Mouse (Mus musculus) layer of hippocampus, adult 2 months (tissue): ENCODE measurements at regions not wholly inside any gene's neighbourhood (a gene's known extent, or its start where the extent isn't known, plus 50 kb on each side); places are given as distances from the start of the nearest gene placed in this dataset.

Experiments used
- DNase-seq, 2 experiments: peaks; one replicate each; pipeline ENCODE4 v3.0.0; 2022; ENCODE audit warnings: low spot score in 2 of 2
- H3K27ac ChIP-seq: fragments of 200-600 bp; 2 replicates; pipeline ENCODE4 v1.8.1; 2022
- H3K4me3 ChIP-seq: fragments of 200-600 bp; 2 replicates; pipeline ENCODE4 v1.8.1; 2022; ENCODE audit warnings: mild to moderate bottlenecking
- CTCF ChIP-seq: fragments of 200-600 bp; conservative IDR thresholded peaks from 2 replicates; pipeline ENCODE4 v1.8.1; 2022; ENCODE audit warnings: antibody characterized with exemption, mild to moderate bottlenecking, moderate library complexity

GRCm38 (mm10) chr5:141054991-141055390, 54.6 kb upstream of the Card11 start:
- TF ChIP-seq CTCF = no peak
- DNase-seq = no peak
- Histone ChIP-seq H3K27ac (no peak overlapping the region), H3K4me3 (no peak overlapping the region)

GRCm38 (mm10) chr5:141055596-141056343, 55.4 kb upstream of the Card11 start:
- no peak overlapping the region for H3K27ac ChIP-seq
- no peak overlapping the region for H3K4me3 ChIP-seq
- TF ChIP-seq CTCF = no peak

GRCm38 (mm10) chr5:141058141-141058540, 57.8 kb upstream of the Card11 start:
- Histone ChIP-seq H3K4me3 (no peak overlapping the region), H3K27ac (no peak overlapping the region)
- no peak for TF ChIP-seq CTCF
- peak; percentile 21 to 30 for DNase-seq

More at GRCm38 (mm10) chr5:141055596-141056343, 55.4 kb upstream of the Card11 start:
- no peak for DNase-seq

- Histone ChIP-seq H3K4me3 (no peak overlapping the region), H3K27ac (no peak overlapping the region)
- no peak for DNase-seq
- no peak for TF ChIP-seq CTCF
These were observed 58.5 kb upstream of the Card11 start for GRCm38 (mm10) chr5:141058863-141059262.

GRCm38 (mm10) chr5:141062144-141062543, 61.8 kb upstream of the Card11 start:
- H3K4me3 ChIP-seq = no peak overlapping the region
- DNase-seq = no peak
- no peak for TF ChIP-seq CTCF
- no peak overlapping the region for H3K27ac ChIP-seq

GRCm38 (mm10) chr5:141067561-141067960, 67.2 kb upstream of the Card11 start:
- TF ChIP-seq CTCF = peak; percentile 66
- no peak for DNase-seq
- Histone ChIP-seq H3K27ac (no peak overlapping the region), H3K4me3 (no peak overlapping the region)

- no peak for TF ChIP-seq CTCF
- no peak overlapping the region for H3K27ac ChIP-seq
- no peak overlapping the region for H3K4me3 ChIP-seq
- peak; percentile 39 to 60 for DNase-seq
These were observed 74.1 kb upstream of the Card11 start for GRCm38 (mm10) chr5:141074457-141074856.

- TF ChIP-seq CTCF = no peak
- Histone ChIP-seq H3K27ac (no peak overlapping the region), H3K4me3 (no peak overlapping the region)
- DNase-seq = no peak
These were observed 75.8 kb upstream of the Card11 start for GRCm38 (mm10) chr5:141076158-141076557.

GRCm38 (mm10) chr5:141076942-141077341, 76.6 kb upstream of the Card11 start:
- peak; percentile 77 for TF ChIP-seq CTCF
- DNase-seq = no peak
- H3K27ac ChIP-seq = no peak overlapping the region
- no peak overlapping the region for H3K4me3 ChIP-seq

GRCm38 (mm10) chr5:141080896-141081295, 80.5 kb upstream of the Card11 start:
- H3K4me3 ChIP-seq = no peak overlapping the region
- no peak for TF ChIP-seq CTCF
- no peak for DNase-seq
- no peak overlapping the region for H3K27ac ChIP-seq

- peak; percentile 3; the same call in 1 of the 2 replicates for TF ChIP-seq CTCF
- Histone ChIP-seq H3K27ac (no peak overlapping the region), H3K4me3 (no peak overlapping the region)
- peak in 1 of 2 experiments; percentile 48 for DNase-seq
These were observed 83.8 kb upstream of the Card11 start for GRCm38 (mm10) chr5:141084056-141084730.

- no peak overlapping the region for H3K4me3 ChIP-seq
- no peak for DNase-seq
- no peak for TF ChIP-seq CTCF
- H3K27ac ChIP-seq = no peak overlapping the region
These were observed 84.4 kb upstream of the Card11 start for GRCm38 (mm10) chr5:141084746-141085145.

GRCm38 (mm10) chr5:141091676-141092075, 91.3 kb upstream of the Card11 start:
- DNase-seq = no peak
- Histone ChIP-seq H3K4me3 (no peak overlapping the region), H3K27ac (no peak overlapping the region)
- no peak for TF ChIP-seq CTCF

- TF ChIP-seq CTCF = peak; percentile 90
- no peak overlapping the region for H3K27ac ChIP-seq
- DNase-seq = peak; percentile 41 to 77
- no peak overlapping the region for H3K4me3 ChIP-seq
These were observed 93.3 kb upstream of the Card11 start for GRCm38 (mm10) chr5:141093641-141094040.
